Mouse (Mus musculus) testis, postnatal 14 days (tissue): ENCODE results near the gene Pde10a.
"Not testable (repeated sequence)": the region's sequence is repeated elsewhere in the genome, so short reads cannot be mapped to it uniquely, and the experiment has no call there.

Experiments
- DNase-seq: peaks from one replicate; pipeline ENCODE4 v3.0.0; 2021; ENCODE audit warnings: low spot score

Pde10a gene

DNA sequence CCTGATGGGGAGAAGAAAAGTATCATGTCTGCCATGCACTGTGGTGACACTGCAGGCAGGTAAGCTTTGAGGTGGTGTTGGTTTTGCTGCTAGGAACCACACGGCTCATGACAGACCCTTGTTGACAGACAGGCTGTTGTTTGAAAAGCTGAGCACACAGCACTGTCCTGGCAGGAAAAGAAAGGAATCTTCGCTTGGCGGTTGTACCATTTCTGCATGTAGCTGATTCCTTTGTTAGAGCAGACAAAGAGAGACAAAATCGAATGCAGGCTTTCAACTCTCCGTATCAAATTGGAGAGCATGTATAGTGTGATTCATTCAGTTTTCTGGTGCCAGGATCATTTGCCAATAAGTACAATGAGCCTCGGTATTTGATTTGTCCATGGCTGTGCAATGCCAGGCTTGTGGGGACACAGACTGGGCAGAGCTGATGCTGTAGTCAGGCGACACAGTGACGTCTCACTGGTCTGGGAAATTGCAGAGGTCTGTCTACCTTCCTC lies 122.2 kb downstream of the Pde10a start:
- no peak for DNase-seq

GRCm38 (mm10) chr17:8648310-8648709 lies 123.1 kb downstream of the Pde10a start:
- DNase-seq, result no peak

- peak; percentile 9 for DNase-seq
Measured at GRCm38 (mm10) chr17:8652681-8653262, 127.6 kb downstream of the Pde10a start.

DNA sequence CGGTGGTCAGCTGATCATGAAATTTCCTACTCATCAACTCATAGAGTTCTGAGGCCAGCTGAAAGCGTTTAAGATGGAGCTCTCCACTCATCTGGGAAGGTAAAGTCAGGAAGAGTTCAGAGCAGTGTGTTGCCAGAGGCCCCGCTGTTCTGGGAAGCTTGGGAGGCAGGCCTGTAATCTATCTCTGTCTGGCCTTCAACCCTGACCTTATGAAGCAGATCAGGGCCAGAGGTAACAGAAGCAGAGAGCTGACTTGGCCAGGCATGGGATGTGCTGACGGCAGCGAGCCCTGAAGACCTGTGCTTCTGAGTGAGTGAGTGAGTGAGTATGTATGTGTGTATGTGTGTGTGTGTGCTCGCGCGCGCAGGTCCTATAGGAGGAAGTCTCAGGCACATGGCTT lies 132.5 kb downstream of the Pde10a start:
- DNase-seq, result no peak

- DNase-seq, result no peak
Measured at GRCm38 (mm10) chr17:8658751-8659454, 133.7 kb downstream of the Pde10a start.

DNA sequence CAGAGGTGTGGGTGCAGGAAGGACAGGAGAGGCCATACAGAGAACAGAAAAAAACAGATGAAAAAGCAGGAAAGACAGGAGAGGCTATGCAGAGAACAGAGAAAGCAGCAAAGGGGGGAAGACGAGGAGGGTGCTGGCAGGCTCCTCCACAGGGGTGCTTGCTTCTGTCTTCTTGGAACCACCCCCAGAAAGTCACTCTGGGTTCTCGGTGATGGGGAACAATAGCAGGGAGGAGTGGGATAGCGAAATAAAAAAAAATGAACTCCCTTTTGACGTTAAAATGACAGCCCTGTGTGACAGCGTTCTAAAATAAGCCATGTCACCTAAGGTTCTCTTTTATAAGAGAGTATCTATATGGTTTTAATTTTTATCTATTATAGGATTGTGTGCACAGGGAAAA lies 141.7 kb downstream of the Pde10a start:
- DNase-seq, result no peak

DNA sequence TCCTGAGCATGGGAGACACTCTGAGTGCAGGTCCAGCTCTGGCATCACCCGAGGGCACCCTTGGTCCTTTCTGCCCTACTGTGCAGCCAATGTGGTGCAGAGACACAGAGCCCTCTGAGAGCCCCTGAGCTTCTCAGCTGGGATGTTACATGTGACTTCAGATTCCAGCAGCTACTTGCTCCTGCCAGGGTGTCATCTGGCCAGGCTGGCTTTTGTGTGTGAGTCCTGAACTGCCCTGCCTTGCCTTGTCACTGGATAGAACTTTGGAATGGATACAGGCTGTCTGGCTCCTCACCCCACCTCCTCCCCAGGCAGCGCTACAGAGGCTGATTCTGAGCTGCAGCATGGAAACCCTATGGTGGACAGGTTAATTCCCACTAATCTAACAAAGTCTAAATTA lies 149.5 kb downstream of the Pde10a start:
- DNase-seq, result no peak

- DNase-seq, result no peak
Measured at GRCm38 (mm10) chr17:8686356-8686755, 161.2 kb downstream of the Pde10a start.

DNA sequence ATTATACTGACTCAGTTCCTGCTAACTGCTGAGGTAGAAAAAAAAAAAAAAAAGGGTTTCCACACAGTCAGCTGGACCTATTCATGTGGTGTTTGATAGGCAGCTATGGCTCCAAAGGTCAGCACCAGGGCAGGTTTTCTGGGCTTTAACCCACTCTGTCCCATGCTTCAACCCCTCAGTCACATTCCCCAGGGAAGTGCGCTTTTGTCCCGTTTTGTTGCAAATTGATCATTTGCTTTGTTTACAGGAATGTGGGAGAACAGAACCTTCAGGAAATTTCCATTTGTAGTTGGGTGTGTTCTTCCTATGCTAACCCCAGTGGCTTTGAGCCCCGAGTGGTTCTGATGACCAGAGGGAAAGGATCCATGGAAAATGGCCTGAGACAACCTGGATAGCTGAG lies 162.9 kb downstream of the Pde10a start:
- DNase-seq, result no peak

DNA sequence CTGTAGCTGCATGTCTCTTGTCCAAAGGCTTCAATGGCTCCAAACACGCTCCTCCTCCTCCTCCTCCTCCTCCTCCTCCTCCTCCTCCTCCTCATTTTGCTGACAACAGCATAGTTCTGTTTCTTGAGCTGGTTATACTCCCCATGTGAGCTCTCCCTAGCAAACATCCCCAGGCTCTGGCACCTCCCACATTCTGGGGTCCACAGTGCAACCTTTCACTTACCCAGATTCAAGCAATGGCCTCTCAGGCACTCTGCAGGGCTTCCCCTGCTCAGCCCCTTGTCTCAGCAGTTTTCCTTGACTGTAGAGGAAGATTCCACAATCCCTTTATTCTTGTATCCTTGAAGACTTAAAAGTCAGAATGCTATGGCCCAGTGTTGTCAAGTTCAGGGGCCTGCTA lies 173.1 kb downstream of the Pde10a start:
- DNase-seq, result no peak

DNA sequence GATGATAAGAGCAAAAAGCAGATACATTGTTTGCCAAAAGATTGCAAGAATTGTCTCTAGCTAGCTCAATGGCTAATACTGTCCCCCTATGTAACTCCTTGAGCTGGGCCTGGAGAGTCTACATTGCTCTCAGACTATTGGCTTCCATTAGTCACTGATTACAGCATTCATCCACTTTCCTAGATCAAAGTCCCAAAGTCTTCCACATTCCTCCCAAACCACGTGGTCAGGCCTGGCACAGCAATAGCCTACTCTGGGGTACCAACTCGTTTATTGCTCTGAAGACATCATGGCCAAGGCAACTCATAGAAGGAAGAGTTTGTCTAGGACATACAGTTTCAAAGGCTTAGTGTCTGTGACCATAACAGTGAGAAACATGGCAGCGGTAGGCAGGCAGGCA lies 173.6 kb downstream of the Pde10a start:
- no peak for DNase-seq

GRCm38 (mm10) chr17:8701096-8701495 lies 175.9 kb downstream of the Pde10a start:
- no peak for DNase-seq

DNA sequence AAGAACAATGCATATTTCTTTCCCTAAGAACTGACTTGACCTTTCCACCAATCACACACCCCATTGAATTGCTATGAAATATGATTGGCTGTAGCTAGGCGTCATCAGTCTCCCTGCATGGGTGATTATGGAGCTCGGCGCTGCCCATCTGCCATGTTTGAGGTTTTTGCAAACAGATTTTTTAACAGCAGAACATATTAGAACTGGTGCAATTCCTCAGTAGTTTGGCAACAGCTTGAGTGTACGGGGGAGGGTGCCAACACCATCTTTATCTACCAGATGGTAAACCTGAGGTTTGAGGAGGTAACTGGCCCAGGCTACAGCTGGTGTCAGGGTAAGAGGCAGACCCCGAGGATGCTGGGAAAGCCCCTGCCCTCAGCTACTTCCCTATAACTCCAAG lies 177.3 kb downstream of the Pde10a start:
- DNase-seq, result no peak

DNA sequence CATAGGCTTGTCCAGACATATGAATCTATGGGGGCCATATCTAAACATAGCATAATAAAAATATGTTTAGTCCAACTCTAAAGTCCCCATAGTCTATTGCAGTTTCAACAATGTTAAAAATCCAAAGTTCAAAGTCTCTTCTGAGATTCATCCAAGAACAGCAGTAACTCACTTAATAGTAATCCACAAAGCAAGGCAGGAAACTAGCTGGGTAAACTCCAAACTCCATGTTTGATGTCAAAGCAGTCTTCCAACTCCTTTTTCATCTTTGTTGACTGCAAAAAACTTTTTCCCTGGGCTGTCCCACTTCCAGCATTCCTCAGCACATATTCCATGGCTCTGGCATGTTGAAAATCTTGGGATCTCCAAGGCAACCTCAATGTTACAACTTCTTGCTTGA lies 182.8 kb downstream of the Pde10a start:
- no peak for DNase-seq

DNA sequence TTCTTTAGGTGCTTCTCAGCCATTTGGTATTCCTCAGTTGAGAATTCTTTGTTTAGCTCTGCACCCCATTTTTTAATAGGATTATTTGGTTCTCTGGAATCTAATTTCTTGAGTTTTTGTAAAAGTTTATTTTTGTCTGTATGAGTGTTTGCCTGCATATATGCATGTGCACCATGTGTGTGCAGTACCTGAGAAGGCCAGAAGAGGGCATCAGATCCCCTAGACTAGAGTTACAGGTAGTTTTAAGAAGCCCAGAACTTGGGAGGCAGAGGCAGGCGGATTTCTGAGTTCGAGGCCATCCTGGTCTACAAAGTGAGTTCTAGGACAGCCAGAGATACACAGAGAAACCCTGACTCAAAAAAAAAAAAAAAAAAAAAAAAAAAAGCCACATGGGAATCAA lies 187.6 kb downstream of the Pde10a start:
- DNase-seq, result not testable (repeated sequence)

- DNase-seq, result no peak
Measured at GRCm38 (mm10) chr17:8720961-8721360, 195.8 kb downstream of the Pde10a start.

DNA sequence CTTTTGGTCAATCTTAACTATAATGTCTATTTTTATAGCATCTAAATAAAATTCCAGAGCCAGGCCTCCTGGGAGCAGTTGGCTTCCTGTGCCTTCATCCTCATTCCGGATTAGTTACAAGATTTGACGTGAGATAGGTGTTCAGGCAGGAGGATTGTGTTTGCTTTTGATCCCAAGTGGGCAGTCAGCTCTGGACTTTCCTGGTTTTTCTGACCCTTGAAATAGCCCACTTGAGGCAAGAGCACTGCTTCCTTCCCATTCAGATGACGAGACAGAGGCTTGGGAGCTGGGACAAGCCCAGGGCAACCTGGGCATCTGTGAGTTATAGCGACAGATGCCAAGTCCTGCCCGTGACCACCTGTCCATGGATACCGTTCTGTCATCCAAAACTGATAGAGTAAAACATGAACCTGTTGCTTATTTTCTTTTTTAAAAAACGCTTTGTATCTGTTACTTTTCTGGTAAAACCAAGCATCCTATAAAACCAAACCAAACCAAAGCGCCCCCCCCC lies 199.3 kb downstream of the Pde10a start:
- DNase-seq, result no peak

DNA sequence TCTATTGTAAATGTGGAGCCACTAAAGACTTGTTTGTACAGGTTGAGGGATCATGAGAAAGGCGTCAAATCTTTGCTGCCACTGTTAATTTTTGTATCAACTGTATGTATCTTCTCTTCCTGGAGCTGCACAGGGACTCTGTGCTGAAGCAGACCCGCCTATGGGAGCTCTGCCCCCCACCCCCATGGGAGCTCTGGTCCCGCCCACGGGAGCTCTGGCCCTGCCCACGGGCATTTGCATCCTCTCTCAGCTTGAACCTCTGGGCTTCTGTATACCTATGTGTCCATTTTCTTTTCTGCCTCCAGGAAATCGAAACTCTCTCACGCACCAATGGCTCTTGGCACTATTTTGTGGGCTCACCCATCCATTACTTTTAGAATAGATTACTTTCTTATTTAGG lies 203.5 kb downstream of the Pde10a start:
- DNase-seq, result peak; percentile 14

DNA sequence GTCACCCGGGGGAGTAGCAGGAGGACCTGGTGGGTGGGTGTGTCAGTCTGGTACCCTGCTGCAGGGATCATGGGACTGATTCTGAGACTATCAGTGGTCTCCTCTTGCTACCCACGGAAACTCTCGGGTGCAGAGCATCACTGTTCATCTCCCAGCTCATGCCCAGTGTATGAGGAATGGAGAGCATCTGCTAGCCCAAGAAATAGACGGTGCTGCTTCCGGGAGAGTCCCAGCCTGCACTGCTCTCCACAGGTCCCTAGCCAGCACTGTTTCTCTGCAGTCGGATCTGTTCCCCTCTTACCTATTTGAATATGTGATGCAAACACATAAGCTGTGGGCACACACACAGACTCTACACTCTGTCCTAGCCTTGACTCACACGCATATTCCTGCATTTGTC lies 204.6 kb downstream of the Pde10a start:
- no peak for DNase-seq

DNA sequence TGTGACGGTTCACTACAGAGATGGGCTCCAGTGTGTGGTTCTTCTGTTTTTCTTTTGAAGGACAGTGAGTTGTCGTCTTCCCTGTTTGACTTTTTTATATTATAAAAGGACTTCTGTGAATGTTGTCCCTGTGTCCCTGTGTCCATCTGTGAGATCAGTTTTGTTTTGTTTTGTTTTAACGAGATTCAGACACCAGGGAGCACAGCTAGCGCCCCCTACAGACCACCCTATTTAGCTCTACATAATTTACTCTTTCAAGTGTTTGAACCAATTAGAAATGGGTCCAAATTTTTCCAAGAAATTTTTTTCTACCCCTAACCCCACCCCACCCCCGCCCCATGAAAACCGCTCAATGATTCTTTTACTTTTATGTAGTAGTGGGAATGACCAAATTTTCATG lies 205.9 kb downstream of the Pde10a start:
- DNase-seq, result no peak

- DNase-seq, result no peak
Measured at GRCm38 (mm10) chr17:8736259-8736658, 211.1 kb downstream of the Pde10a start.

- DNase-seq, result no peak
Measured at GRCm38 (mm10) chr17:8742772-8743171, 217.6 kb downstream of the Pde10a start.

GRCm38 (mm10) chr17:8745334-8745733 lies 220.2 kb downstream of the Pde10a start:
- DNase-seq, result no peak

- no peak for DNase-seq
Measured at GRCm38 (mm10) chr17:8749426-8749825, 224.3 kb downstream of the Pde10a start.
